Mouse (Mus musculus): ENCODE measurements around the gene Tas2r138. TPM values are rescaled to one million over a fixed set of nuclear protein-coding genes. Genes with fewer than 3 reads are reported as not detected.
"Not testable (repeated sequence)": the region's sequence is repeated elsewhere in the genome, so short reads cannot be mapped to it uniquely, and the experiment has no call there.

Gene Tas2r138
- total RNA-seq (2015; ENCODE audit: low replicate concordance) (not detected in 2 replicates), total RNA-seq (2017; ENCODE audit: low replicate concordance) (not detected in 2 replicates)

- ATAC-seq (replicated peaks; ENCODE audit: low FRiP score, poor library complexity, severe bottlenecking), result no peak
Measured at GRCm38 (mm10) chr6:40613260-40613852, at the start of gene Tas2r138. Gene Tas2r138 (minus strand): TSS chr6:40613310.

- no peak for ATAC-seq (replicated peaks; ENCODE audit: low FRiP score, poor library complexity, severe bottlenecking)
Measured at GRCm38 (mm10) chr6:40660930-40661329, 47.8 kb upstream of the Tas2r138 start.

DNA sequence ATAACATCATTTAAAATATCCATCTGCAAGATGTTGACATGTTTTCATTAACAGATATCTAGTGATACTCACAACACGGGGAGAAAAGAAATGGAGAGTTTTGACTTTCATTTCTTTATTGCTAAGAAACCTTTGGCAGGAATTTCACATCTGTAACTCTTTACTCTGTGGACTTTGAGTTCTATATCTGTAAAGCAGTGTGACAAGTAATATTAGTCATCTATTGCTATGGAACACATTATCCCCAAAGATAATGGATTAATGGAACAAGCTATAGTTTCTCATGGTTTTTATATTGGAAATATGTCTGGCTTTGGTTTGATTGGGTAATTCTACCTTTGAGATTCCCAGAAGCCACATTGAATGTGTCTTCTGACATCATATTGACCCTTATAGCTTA lies 37.8 kb upstream of the Tas2r138 start:
- ATAC-seq (replicated peaks; ENCODE audit: low FRiP score, poor library complexity, severe bottlenecking), result no peak

GRCm38 (mm10) chr6:40645701-40646100 lies 32.6 kb upstream of the Tas2r138 start:
- ATAC-seq (replicated peaks; ENCODE audit: low FRiP score, poor library complexity, severe bottlenecking), result no peak

DNA sequence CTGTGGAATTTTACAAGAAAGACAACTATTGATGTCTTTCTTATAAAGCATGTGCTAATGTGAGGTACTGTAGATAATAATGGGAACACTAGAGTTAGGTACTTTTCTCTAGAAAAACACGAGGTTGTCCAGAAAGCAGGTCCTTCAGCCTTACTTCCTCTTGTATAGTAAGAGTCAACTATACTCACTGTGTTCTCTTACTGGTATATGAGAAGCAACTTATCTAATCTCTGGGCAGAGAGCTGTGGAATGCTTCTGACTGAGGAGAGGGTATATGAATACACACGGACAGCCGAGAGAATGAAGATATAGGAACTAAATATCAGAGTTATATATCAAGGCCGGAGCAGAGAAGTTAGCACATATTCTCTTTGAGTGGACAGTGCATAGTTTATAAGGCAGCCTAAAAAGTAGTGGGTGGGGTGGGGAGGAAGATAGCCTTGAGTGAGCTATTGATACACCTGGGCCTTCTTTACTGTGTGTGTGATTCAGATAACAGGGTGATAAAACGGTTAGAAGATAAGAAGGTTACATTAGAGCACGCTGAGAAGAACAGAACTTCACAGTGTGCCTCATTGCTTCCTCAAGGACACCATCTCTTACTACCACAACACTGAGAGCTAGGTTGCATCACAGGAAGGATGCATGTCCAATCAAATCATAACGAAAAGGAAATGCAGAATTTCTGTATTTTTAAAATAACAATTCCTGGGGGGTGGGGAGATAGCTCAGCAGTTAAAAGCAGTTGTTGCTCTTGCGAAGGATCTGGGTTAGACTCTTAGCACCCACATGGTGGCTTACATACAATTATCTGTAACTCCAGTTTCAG lies 27.8 kb upstream of the Tas2r138 start:
- ATAC-seq (replicated peaks; ENCODE audit: low FRiP score, poor library complexity, severe bottlenecking), result no peak

GRCm38 (mm10) chr6:40637755-40638154 lies 24.6 kb upstream of the Tas2r138 start:
- ATAC-seq (replicated peaks; ENCODE audit: low FRiP score, poor library complexity, severe bottlenecking), result no peak

DNA sequence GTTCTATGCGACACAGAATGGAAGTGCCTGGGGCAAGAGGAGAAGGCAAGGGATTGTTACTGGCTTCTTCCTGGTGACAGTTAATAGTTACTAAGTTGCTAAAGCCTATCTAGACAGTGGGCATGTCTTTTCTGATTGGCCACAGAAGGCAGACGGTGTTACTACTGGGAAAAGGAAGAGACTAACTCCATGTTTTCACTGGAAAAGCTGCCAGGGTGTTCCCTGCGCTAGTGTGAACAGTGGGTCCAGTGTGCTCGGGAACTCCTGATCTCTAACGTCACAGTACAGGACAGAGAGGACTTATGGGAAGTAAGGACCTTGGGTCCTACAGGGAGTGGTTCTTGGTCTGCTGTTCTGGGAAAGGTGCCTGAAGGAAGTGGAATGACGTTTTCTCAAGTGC lies 22.4 kb upstream of the Tas2r138 start:
- ATAC-seq (replicated peaks; ENCODE audit: low FRiP score, poor library complexity, severe bottlenecking), result no peak

DNA sequence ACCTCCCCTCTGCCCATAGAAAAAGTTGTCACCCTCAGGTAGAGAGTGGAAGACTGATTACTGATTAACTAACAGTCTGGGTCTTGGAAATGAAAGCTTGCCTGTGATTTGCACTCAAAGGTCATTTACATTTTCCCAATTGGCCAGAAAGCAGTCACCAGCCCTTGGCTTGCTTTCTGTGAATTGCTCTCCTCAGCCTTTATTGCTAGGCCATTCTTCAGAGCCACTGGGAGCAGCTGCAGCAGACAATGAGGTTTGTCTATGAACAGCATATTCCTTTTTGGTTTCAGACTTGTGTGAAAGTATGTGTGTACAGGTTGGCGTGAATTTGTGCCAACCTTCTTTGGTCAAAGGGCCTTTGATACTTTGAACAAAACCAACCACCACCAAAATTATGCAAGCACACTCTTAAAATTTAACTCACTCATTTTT lies 21.5 kb upstream of the Tas2r138 start:
- ATAC-seq (replicated peaks; ENCODE audit: low FRiP score, poor library complexity, severe bottlenecking), result no peak

DNA sequence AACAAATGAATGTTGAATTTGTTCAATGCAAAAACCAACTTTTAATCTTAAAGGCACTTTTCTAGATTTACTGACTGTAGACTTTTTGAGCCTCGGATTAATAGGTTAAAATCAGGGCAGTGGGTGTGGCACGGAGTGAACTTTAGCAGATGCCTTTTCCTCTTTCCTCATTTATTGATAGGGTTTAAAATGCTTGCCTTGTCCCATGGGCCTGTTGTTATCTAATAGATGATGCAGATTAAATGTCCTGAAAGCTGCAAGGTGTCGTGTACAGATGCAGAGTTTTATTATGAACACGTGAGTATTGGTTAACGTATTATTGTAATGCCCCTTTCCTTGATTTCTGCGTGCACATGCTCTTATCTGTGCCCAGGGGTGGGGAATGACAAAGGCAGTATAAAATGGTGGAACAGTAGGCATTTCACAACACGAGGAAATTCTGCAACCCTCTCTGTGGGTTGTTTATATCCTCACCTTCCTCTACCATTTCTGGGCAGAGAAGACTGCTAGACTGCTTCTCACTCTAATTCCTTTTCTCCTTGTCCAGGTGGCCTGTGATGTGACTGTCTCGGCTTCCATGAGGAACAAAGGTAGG lies 15.4 kb upstream of the Tas2r138 start, which contains the start of gene Mgam:
Mgam (plus strand) TSS at position 426 of the 595 bp plus-strand sequence.
- ATAC-seq (replicated peaks; ENCODE audit: low FRiP score, poor library complexity, severe bottlenecking), result no peak

GRCm38 (mm10) chr6:40626111-40626510 lies 13.0 kb upstream of the Tas2r138 start:
- ATAC-seq (replicated peaks; ENCODE audit: low FRiP score, poor library complexity, severe bottlenecking), result no peak

DNA sequence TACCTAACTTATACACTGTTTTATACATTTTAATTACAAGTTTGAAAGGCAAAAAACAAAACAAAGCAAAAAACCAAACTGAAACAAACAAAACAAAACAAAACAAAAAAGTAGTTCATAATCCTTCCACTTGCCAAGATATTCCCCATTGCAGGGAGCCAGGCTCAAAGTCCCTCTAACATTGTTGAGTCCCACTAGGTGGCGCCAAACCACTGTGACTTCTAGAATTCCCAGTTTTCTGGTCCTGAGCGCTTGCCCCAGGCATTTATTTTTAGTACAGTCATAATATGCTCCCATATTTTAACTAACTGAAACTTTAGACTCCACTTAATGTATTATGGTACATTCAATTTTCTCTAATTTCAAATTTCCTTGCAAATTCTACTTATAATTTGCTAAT lies 4.9 kb upstream of the Tas2r138 start:
- ATAC-seq (replicated peaks; ENCODE audit: low FRiP score, poor library complexity, severe bottlenecking), result no peak

DNA sequence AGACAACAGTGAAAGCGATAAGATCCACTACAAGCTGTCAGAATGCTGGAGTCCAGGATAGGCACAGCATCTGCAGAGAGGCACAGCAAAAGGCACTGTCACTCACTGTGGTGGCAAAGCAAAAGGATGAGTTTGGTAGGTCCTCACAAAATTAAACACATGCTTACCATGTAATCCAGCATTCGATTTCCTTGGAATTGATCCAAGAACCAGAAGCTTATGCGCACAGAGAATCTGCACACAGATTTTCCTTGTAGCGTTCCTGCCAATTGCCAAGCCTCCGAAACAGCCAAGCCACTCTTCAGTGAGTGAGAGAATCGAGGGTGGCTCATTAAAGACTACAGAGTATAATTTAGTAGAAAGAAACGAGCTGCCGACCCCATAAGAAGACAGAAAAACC lies 2.9 kb downstream of the Tas2r138 start:
- ATAC-seq (replicated peaks; ENCODE audit: low FRiP score, poor library complexity, severe bottlenecking), result no peak

- ATAC-seq (replicated peaks; ENCODE audit: low FRiP score, poor library complexity, severe bottlenecking), result no peak
Measured at GRCm38 (mm10) chr6:40607431-40607830, 5.7 kb downstream of the Tas2r138 start.

- ATAC-seq (replicated peaks; ENCODE audit: low FRiP score, poor library complexity, severe bottlenecking), result not testable (repeated sequence)
Measured at GRCm38 (mm10) chr6:40598546-40598945, 14.6 kb downstream of the Tas2r138 start.

DNA sequence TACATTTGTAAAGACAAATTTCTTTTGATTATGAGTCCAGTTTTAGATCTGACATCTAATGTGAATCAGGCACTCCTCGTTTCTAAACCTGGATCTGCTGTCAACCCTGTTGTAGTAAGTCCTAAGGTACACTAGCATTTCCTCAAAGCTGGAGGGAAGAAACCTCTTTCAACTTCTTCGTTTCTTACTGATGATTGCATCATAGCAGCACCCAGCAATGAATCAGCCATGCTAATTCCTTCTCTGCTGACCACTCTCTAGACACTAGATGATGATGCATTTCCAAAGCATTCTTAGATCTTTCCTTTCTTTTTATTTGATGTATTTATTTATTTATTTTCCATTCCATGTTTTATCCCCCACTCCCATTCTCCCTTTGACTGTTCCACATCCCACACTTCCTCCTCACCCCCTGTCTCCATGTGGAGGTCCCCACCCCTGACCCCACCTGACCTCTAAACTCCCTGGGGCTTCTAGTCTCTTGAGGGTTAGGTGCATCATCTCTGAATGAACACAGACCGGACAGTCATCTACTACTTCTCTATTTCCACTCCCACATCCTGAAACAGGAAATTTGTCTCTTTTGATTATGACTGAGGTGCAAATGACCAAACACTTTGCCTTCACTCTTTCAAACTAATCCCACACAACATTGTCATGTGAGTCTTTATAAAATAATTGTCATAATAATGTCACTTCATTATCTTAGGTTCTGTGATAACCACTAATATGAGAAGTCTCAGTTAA lies 18.1 kb downstream of the Tas2r138 start:
- ATAC-seq (replicated peaks; ENCODE audit: low FRiP score, poor library complexity, severe bottlenecking), result no peak

DNA sequence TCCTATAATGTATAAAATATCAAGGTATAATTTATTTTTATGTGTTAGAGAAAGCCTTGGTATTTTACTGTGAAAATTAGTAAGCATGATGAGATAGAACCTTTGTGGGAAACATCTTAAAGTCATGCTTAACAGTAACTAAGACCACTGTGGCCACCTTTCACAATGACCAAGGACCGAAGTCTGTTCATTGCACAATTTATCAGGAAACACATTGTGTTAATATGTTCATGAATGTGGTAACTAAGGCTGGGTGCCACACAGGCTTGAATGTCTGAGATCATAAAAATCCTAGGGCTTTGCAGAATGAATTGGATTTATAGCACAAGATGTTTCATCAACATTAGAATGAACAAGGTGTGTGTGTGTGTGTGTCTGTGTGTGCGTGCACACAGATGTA lies 24.8 kb downstream of the Tas2r138 start:
- no peak for ATAC-seq (replicated peaks; ENCODE audit: low FRiP score, poor library complexity, severe bottlenecking)

GRCm38 (mm10) chr6:40585645-40586044 lies 27.5 kb downstream of the Tas2r138 start, which contains the start of gene Clec5a:
Gene Clec5a (minus strand): TSS chr6:40585821.
- no peak for ATAC-seq (replicated peaks; ENCODE audit: low FRiP score, poor library complexity, severe bottlenecking)

- ATAC-seq (replicated peaks; ENCODE audit: low FRiP score, poor library complexity, severe bottlenecking), result no peak
Measured at GRCm38 (mm10) chr6:40584336-40584735, 28.8 kb downstream of the Tas2r138 start.

DNA sequence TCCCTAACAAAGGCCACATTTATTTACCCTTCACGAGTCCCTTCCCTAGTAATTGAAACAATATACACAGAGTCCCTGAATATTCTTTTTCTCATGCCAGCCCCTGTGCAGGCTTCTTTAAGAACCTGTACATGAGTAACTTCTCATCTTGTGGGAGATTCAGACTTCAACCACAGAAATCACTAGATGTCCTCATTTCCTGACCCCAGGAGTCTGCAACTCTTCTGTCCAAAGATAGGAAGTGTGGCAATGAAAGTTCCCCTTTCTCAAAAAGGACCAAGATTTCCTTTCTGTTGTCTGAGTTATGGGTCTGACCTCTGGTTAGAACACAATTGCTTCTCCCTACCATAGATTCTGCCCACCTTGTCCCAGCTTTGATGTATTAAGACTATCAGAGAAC lies 36.8 kb downstream of the Tas2r138 start:
- no peak for ATAC-seq (replicated peaks; ENCODE audit: low FRiP score, poor library complexity, severe bottlenecking)

DNA sequence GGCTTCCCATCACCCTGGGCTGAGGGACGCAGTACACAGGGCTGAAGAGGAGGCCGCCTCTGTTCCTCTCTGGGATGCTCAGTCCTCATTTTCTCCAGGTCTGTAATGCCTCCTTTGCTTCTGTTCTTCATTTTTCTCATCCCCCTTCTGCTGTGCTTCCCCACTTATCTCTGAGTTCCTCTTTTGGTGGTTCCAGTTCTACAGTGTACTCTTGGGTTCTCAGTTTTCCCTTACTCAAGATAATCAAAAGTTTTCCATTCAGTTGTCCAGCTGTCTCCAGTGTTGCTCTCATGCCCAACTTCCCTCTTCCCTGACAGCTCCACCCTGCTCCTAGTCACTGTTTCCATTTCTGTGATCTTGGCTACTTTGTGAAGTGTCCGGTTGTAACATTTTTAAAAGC lies 39.5 kb downstream of the Tas2r138 start:
- no peak for ATAC-seq (replicated peaks; ENCODE audit: low FRiP score, poor library complexity, severe bottlenecking)
